Mouse (Mus musculus): ENCODE results near the gene Ip6k2.

Gene Ip6k2

DNA sequence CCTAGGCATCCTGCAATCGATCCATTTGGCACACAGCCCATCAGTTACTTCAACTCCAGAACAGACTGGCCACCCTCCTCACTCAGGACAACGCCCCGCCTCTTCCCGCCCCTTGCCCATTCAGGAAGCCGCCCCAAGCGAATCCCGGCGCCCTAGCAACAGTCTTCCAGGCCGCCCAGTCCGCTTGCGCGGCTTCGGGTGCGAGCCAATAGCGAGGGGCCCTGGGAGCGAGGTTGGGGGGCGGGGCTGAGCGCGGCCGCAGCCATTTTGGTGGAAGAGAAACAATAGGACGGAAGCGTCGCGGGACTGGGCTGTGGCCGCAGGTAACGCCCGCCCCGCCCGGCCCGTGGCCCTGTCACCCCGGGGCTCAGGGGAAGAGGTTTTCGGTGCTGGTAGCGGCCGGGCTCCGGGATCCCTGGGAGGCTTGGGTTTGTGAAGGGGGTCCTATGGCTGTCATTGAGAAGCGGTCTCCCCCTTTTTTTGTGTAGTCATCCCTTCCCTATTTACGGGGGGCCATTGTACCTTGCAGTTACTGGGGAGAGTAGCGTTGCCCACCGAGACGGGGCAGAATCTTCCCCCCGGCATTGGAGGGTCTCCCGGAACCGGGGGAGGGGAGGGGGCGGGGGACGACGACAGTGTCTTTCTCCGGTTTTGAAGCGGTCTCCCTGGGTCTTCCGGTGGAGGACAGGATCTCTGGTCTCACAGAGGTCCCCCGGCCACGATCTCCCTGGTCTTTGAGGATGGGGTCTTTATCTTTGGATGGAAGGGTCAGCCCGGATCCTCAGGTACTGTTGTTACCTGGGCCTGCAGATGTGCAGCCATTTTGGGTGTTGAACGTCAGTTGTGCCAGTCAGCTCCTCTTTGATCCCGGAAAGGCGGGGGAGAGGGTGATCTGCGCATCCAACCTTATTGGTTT, at the start of gene Ip6k2:
TSS of gene Ip6k2 (plus strand) at position 249 of the 916 bp plus-strand sequence.
- DNase-seq (ENCODE audit: low spot score in 2 of 2) = peak; percentile 94 to 97

DNA sequence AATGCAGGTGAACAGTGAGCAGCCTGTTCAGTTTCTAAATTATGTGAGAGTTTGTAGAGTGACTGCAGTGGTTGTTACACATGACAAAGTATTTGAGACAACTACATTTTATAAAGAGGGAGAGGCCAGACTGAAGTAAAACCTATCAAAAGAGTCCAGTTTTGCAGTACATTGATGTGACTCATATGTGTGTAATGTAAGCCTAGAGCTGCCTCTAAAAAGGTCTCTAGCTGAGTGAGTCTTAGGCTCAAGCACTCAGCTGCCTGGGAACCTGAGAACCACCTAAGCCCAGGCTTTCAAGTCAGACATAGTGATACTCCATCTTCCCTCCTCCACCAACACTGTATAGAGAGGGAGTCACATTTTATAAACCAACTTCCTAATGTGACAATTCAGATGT, 49.0 kb upstream of the Ip6k2 start:
- no peak for DNase-seq (ENCODE audit: low spot score in 2 of 2)

DNA sequence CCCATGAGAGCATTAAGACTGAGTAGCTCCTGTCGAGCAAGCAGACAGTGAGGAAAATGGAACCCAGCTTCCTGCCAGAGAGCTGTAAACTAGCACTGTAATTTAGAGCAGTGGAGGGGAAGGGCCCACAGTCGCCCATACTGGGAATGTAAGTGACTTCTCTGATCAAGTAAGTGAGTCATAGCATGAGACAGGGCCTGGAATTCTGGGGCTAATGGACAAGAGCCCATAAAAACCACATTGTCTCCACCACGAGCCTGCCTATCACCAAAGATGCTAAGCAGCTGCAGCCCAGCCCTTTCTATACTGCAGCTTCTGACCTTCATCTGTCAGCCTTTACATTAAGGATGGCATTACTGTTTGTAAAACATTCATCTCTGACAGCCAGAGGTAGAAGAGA, 44.4 kb upstream of the Ip6k2 start:
- DNase-seq (ENCODE audit: low spot score in 2 of 2) = no peak

DNA sequence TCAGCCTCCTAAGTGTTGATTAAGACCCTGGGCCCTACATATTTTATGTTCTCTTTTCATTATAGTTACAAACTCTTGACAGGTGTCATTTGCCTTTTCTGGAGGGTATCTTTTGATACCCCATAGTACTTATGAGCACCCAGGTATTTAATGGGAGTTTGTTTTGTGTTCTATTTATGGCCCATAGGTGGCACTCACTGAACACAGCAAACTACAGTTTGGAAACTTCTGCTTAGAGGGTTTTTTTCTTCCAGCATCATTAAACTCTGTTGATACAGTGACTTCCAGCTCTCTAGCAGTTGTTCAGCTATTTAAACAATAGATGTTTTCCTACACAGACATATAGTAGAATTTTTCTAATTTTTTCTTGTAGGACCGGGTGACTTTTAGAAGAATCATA, 43.5 kb upstream of the Ip6k2 start:
- DNase-seq (ENCODE audit: low spot score in 2 of 2) = no peak

DNA sequence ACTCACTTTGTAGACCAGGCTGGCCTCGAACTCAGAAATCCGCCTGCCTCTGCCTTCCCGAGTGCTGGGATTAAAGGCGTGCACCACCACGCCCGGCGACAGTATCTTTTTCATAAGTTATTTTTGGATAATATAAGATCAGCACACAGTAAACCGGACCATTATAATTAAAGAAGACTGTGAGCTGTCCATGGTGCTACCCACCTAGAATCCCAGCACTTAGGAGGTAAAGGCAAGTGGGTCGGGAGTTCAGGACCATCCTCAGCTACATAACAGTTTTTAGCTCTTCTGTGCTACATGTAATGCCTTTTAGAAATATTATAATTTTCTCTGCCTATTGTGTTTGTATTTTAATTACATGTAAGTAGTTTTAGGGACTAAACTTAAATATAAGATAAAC, 41.5 kb upstream of the Ip6k2 start:
- DNase-seq (ENCODE audit: low spot score in 2 of 2) = no peak

DNA sequence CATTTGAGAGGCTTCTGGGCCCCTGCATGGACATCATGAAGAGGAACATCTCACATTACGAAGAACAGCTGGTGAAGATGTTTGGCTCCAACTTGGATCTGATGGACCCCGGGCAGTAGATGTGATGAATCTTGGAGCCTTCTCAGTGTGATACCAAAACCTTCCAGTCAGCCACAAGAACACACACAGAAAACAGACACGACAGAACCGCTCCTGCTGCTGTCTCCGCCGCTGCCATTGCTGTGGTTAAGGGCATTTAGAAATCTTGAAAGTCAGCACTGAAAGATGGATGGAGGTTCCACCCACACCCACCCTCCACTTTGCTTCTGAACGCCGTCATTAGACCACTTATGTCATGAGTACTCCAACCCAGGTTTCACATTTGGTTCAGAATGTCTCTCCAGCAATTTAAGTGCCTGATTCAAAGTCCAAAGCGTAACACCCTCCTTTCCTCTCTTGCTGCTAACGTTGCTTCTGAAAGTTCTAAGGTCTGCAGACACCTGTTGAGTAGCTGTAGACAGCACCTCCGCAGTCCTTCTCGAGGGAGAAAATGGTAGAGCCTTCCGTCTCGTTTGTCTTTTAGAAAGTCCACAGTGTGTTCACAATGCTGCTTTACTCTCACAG, 36.6 kb upstream of the Ip6k2 start:
- DNase-seq (ENCODE audit: low spot score in 2 of 2) = no peak

DNA sequence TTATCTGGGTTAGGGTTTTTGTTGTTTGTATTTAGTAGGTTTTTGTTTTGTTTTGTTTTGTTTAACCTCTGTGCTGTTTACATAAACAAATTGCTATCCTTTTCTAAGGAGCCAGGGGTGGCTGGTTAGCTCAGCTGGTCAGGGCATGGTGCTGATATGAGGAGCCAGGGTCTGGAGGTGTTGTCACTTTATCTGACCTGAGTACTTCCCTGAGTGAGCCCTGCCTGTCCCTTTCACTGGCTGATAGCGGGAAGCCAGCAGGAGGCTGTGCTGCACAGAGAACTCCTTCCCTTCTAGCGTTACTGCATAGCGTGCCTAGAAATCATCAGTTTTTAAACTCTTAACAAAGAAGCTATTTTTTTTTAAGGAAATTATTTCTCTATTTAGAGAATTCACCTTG, 35.9 kb upstream of the Ip6k2 start:
- no peak for DNase-seq (ENCODE audit: low spot score in 2 of 2)

DNA sequence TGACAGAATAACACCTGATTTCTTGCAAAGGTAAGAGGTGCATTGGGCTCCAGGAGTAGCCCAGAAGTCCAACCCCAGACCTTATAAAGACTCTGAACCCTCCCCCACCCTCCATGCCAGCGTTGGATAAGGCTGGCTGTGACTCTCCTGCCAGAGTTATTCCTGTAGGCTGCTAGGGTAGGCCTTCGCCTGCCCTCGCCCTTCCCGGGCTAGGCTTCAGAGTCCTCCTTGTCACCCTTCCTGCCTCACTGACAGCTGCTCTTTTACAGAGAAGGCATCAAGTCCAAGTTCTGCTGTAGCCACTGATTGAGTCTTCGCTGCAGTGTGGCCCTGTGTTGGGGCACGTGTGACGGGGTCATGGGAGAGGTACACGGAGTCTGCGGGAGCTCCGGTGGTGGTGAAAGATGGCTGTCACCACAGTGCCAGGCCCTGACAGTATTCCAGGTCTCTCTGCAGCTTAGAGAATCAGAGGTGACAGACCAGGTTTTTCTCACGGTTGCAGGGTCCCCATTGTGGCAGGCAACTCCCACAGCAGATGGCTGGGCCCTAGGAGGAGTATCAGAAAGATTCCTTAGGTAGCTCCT, 34.9 kb upstream of the Ip6k2 start:
- DNase-seq (ENCODE audit: low spot score in 2 of 2) = no peak

DNA sequence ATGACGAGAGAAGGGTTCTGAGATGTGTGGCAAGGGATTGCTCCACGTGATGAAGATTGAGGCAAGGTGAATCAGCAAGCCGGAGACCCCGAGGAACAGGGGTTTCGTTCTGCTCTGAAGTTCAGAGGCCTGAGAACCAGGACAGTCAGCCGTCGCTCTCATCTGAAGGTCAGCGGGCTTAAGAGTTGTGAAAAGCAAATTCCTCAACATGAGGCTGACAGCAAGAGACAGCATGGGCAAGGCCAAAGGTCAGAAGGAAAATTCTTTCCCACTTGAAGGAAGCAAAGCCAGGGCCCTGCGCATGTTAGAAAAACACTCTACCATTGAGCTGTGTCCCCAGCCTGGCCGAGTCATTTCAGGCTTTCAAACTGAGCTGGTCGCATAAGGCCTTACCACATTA, 33.0 kb upstream of the Ip6k2 start:
- no peak for DNase-seq (ENCODE audit: low spot score in 2 of 2)

DNA sequence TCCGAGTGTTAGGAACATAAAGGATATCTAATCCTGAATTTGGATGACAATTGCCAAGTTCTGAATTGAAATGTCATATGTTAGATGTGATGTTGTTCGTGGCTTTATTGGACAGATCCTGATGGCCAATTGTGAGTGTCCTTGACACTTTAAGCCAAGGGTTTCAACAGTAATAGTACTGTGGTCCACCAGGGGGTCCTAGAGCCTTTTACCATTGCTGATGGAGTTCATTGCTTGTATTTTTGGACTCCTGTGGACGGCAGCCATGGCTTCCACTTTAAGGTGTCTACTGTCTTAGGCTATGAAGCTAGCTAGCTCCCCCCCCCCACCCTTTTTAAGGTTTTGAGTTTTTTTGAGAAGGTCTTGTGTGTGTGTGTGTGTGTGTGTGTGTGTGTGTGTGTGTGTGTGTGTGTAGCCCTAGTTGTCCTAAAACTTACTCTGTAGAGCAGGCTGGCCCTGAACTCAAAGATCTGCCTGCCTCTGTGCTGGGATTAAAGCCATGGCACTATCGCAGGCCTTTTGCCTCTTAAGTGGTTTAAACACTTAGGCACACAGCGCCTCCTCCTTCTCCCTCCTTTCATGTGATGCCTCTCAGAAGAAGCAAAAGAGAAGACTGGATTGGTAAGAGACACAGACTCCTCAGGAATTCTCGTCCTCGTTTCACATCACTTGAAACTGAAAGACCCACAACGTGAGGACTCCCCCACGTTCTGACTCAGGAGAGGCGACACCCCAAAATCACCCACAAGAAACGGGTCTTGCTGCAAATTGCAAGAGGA, 31.3 kb upstream of the Ip6k2 start:
- no peak for DNase-seq (ENCODE audit: low spot score in 2 of 2)

DNA sequence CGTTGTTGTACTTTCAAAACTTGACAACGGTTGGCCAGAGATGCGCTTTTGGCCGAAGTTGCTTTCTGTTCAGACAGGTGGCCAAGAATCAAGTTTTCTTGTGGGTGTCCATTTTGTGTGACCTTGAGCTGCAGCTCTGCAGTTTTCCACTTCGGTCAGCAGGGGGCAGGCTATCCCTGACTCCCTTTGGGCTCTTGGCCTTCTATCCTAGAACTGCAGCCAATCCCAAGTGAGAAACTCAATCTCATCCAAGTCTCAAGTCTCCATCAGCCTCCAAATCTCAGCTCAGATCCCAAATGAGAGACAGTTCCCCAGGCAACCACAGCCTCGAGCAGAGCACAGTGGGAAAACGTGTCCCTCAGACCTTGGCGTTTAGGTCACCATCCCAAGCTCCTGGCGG, 30.3 kb upstream of the Ip6k2 start:
- no peak for DNase-seq (ENCODE audit: low spot score in 2 of 2)

DNA sequence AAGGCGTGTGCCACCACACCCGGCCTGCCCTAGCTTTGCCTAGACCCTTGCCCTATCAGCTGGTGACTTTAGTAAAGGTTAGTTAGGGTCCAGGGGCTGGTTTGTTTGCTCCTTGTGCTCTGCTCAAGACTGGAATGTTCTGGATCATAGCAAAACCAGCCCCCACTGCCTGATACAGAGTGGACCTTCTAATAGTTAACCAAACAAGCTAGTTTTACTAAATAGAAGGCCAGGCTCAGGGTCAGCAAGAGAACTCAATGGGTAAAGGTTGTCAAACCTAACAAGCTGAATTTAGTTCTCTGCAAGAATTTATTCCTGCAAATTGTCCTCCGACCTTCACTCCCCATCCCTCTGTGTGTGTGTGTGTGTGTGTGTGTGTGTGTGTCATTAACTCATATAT, 29.6 kb upstream of the Ip6k2 start:
- no peak for DNase-seq (ENCODE audit: low spot score in 2 of 2)

DNA sequence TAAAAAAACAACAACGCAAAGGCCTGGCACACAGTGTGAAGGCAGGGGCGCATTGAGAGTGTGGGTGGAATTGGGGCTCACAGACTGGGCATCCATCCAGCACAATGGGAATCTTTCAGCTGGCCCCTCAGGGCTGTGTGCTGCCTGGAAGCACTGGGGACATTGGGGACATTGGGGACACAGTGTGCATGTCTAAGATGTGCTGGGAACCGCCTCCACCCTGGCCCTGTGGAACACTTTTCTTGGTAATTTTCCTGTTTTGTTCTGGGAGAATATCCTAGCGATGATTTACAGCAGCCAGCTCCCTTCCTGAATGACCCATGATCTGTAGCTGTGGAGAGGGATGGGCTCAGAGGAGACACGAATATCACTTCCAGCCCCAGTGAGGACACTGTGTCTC, 29.2 kb upstream of the Ip6k2 start:
- DNase-seq (ENCODE audit: low spot score in 2 of 2) = no peak

DNA sequence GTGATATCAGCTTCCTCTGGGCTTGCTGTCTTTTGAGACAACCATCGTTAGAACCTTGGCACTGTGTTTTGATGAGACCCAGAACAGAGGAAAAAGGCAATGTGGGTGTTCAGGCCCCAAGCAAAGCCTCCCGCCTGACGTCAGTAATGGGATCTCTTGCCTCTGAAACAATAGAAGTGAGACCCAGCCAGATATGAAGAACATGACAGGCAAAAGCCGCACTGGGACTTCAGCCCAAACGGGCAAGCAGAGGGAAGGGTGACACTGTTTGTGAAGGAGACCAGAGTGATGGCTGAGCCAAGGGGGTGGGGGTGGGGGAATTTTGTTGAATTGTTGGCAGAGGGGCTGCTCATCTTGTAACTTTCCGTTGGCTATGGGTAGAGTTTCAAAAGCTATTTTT, 26.2 kb upstream of the Ip6k2 start:
- DNase-seq (ENCODE audit: low spot score in 2 of 2) = no peak

DNA sequence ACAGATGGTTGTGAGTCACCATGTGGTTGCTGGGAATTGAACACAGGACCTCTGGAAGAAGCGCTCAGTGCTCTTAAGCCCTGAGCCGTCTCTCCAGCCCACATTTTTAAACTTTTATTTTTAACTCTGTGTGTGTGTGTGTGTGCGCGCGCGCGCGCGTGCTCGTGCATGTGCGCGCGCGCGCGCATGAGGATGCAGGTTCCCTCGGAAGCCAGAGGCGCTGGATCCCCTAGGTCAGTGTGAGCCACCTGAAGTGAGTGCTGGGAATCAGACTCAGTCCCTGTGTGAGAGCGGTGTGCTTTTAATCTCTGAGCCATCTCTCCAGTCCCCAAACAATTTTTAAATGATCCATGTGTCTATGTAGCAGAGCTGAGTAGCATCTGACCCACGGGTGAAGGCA, 24.5 kb upstream of the Ip6k2 start:
- no peak for DNase-seq (ENCODE audit: low spot score in 2 of 2)

DNA sequence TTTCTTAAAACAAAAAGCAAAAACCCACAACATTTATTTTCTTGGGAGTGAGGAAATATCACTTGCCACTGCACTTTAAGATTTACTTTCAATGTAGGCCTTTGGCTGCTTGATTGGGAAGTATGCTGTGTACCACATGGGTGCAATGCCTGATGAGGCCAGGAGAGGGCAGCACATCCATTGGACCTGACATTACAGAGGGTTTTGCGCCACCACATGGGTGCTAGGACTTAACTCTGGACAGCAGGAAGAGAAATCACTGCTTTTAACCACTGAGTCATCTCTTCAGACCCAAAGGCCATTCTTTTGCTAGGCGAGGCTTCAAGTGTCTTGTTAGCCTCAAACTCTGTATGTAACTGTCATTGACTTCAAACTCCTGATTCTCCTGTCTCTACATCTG, 23.8 kb upstream of the Ip6k2 start:
- DNase-seq (ENCODE audit: low spot score in 2 of 2) = peak; percentile 64 to 83

DNA sequence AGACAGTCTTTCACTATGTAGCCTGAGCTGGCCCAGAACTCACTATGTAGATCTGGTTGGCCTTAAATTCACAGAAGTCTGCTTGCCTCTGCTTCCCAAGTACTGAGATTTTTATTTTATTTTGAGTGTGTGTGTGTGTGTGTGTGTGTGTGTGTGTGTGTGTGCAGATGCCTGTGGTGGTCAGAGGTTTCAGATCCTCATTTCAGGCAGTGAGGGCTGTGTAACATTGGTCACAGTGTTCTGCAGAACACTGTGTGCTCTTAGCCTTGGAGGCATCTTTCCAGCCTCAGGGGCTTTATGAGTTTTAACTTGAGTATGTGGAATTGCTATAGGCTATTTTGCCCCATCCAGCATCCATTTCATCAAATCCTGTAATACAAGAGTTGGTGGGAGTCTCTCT, 22.0 kb upstream of the Ip6k2 start:
- no peak for DNase-seq (ENCODE audit: low spot score in 2 of 2)

DNA sequence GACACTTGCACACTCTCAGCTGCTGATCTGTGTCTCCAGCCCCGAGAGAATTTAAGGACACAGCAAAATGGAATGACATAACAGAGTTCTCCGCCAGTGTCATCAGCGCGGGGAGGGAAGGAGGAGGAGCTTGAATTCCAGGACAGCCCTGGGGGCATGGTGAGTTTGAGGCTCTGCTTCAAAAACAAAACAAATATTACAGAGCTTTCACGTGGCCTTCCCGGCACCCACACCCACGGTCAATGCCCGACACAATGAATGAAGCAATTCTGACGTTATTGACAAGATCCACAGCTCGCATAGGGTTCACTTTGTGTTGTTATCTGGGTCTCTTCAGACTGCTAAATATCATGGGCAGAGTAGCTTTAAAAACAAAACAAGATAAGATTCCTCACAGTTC, 18.6 kb upstream of the Ip6k2 start:
- no peak for DNase-seq (ENCODE audit: low spot score in 2 of 2)

DNA sequence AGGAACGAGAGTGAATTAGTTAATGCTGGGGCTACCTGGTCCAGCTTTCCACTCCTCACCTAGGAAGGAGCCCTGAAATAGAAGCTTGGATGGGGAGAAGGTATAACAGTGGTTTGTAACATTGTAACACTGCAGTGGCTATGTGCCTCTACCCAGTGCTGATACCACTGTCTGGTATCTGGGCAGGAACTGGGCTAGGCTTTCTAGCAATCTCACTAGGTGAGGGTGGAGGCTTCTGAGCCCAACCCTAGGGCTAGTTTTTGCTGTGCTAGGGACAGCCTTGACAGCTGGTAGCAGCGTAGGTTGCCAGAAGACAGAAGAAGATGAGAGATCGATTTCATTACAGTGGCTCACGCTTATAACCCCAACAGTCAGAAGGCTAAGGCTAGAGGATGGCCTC, 7.0 kb upstream of the Ip6k2 start:
- DNase-seq (ENCODE audit: low spot score in 2 of 2) = no peak

DNA sequence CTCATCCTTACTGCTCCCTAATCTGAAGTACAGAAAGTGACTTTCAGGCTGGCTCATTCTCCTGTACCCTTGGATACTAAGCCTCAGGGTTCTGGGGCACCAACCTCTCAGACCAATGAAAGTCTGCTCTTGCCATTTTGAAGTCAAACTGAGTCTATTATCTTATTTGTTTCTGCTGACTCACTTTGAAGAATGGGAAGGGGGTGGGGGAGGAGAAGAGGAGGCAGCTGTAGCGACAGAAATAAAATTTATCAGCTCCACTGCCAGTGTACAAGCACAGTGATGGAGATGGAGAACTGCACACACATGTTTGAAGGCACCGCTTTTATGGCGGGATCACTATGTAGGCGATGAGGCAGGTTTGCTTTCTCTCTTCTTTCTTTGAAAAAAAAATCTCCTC, 6.3 kb upstream of the Ip6k2 start:
- no peak for DNase-seq (ENCODE audit: low spot score in 2 of 2)

DNA sequence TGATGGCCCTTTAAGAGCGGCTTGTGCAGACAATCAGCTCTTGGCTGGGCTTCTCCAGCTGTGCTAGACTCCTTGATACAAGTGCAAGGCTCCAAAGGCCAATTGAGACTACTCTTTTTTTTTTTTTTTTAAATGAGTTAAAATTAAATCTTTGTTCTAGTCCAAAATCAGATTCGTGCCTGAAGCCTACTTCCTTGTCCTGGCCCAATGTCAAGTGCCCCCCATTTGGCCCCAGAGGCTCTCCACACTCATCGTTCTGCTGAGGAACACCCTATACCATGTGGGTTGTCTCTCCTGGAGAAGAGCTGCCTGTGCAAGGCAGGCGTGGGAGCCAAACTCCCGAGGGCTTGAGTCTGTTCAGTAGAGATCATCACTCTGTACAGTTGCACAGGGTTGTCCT, 2.6 kb upstream of the Ip6k2 start:
- DNase-seq (ENCODE audit: low spot score in 2 of 2) = no peak

DNA sequence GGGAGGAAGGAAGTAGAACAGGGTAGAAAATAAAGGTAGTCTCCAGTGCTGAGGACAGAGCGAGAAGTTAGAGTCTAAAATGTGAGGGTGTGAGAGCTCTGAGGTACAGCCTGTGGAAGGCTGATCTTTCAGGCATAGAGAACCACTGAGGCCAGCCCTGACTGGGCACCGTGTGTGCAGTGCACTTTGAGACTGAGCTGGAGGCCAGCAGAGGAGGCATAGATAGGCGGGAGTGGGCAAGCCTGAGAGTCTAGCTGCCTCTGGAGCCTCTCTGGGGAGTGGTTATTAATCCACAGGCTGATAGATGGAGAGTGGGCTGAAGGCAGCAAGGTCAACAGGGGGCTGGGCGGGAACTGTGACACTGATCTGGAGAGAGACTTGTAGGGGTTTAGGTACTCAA, 1.7 kb upstream of the Ip6k2 start:
- DNase-seq (ENCODE audit: low spot score in 2 of 2) = no peak
